Mouse (Mus musculus) lung, postnatal 36 days (tissue): ENCODE measurements at regions not wholly inside any gene's neighbourhood (a gene's known extent, or its start where the extent isn't known, plus 50 kb on each side); places are given as distances from the start of the nearest gene placed in this dataset.
A peak's percentile ranks its signal among the peaks of the same experiment; 100 is the strongest.
"Not testable (repeated sequence)": the region's sequence is repeated elsewhere in the genome, so short reads cannot be mapped to it uniquely, and the experiment has no call there.

Source experiments
- DNase-seq: peaks from one replicate; pipeline ENCODE4 v3.0.0; 2022; ENCODE audit warnings: mixed read lengths

GRCm38 (mm10) chr1:168662755-168663284 lies 230.8 kb upstream of the Pbx1 start:
- no peak for DNase-seq

- no peak for DNase-seq
Measured at GRCm38 (mm10) chr1:168660956-168661355, 228.9 kb upstream of the Pbx1 start.

GRCm38 (mm10) chr1:168659578-168659977 lies 227.5 kb upstream of the Pbx1 start:
- DNase-seq, result no peak

- DNase-seq, result no peak
Measured at GRCm38 (mm10) chr1:168632837-168633236, 200.8 kb upstream of the Pbx1 start.

GRCm38 (mm10) chr1:168631979-168632378 lies 199.9 kb upstream of the Pbx1 start:
- DNase-seq, result no peak

GRCm38 (mm10) chr1:168601967-168602366 lies 169.9 kb upstream of the Pbx1 start:
- not testable (repeated sequence) for DNase-seq

- no peak for DNase-seq
Measured at GRCm38 (mm10) chr1:168600461-168601160, 168.5 kb upstream of the Pbx1 start.

GRCm38 (mm10) chr1:168598191-168598667 lies 166.2 kb upstream of the Pbx1 start:
- DNase-seq, result peak; percentile 56

- DNase-seq, result no peak
Measured at GRCm38 (mm10) chr1:168597495-168597894, 165.4 kb upstream of the Pbx1 start.

GRCm38 (mm10) chr1:168584137-168584536 lies 152.1 kb upstream of the Pbx1 start:
- no peak for DNase-seq

GRCm38 (mm10) chr1:168582434-168582833 lies 150.4 kb upstream of the Pbx1 start:
- no peak for DNase-seq

- DNase-seq, result no peak
Measured at GRCm38 (mm10) chr1:168569930-168570515, 138.0 kb upstream of the Pbx1 start.

GRCm38 (mm10) chr1:168552394-168552793 lies 120.3 kb upstream of the Pbx1 start:
- DNase-seq, result no peak

- DNase-seq, result no peak
Measured at GRCm38 (mm10) chr1:168549807-168550435, 117.9 kb upstream of the Pbx1 start.

- DNase-seq, result no peak
Measured at GRCm38 (mm10) chr1:168546156-168546555, 114.1 kb upstream of the Pbx1 start.

- DNase-seq, result peak; percentile 11
Measured at GRCm38 (mm10) chr1:168545072-168545780, 113.2 kb upstream of the Pbx1 start.

- no peak for DNase-seq
Measured at GRCm38 (mm10) chr1:168541231-168541630, 109.2 kb upstream of the Pbx1 start.

GRCm38 (mm10) chr1:168518087-168518486 lies 86.0 kb upstream of the Pbx1 start:
- DNase-seq, result peak; percentile 73

GRCm38 (mm10) chr1:168506326-168506725 lies 74.3 kb upstream of the Pbx1 start:
- DNase-seq, result peak; percentile 13

GRCm38 (mm10) chr1:168504773-168505172 lies 72.7 kb upstream of the Pbx1 start:
- DNase-seq, result no peak

- DNase-seq, result peak; percentile 56
Measured at GRCm38 (mm10) chr1:168502266-168502665, 70.2 kb upstream of the Pbx1 start.

GRCm38 (mm10) chr1:168501375-168502169 lies 69.5 kb upstream of the Pbx1 start:
- DNase-seq, result no peak
